Mouse (Mus musculus): Measurements from ENCODE around the gene Batf2. TPM values are rescaled to one million over a fixed set of nuclear protein-coding genes. Genes with fewer than 3 reads are reported as not detected.
A peak's percentile ranks its signal among the peaks of the same experiment; 100 is the strongest.

The Batf2 gene
- polyA plus RNA-seq, 1 experiment from 2014 or later = 1.1 TPM

GRCm38 (mm10) chr19:6144842-6145241 is 4.1 kb downstream of the Batf2 start:
- DNase-seq (no peak), ATAC-seq (no peak)
- H3K27ac ChIP-seq (ENCODE audit: low read depth) = no peak overlapping the region
- no peak overlapping the region for H3K4me3 ChIP-seq (ENCODE audit: low read depth, low read length)
- no peak for TF ChIP-seq EP300 (IDR thresholded peaks at IDR 0.05; ENCODE audit: low read depth)
- no peak for TF ChIP-seq CTCF (IDR thresholded peaks at IDR 0.05; ENCODE audit: low read depth)
- no peaks in the 10 kb centered on the region for H3K36me3 ChIP-seq (replicated peaks; ENCODE audit: insufficient read depth, low read length)
- no peaks in the 10 kb centered on the region for H3K9me3 ChIP-seq (ENCODE audit: low read length)
- H3K4me1 ChIP-seq (ENCODE audit: insufficient read depth) = peaks cover 6% of the 10 kb centered on the region
- H3K9ac ChIP-seq (replicated peaks) = no peak overlapping the region
- H3K4me2 ChIP-seq (ENCODE audit: low read depth, low read length) = no peak overlapping the region
- H3K27me3 ChIP-seq (ENCODE audit: insufficient read depth, low read length) = no peaks in the 10 kb centered on the region
- WGBS (ENCODE audit: insufficient replicate concordance) = 75% methylated on average over 5 of the region's 5 CpGs

- 75% methylated on average over 9 of the region's 9 CpGs for WGBS (ENCODE audit: insufficient replicate concordance)
- Histone ChIP-seq H3K27me3 (ENCODE audit: insufficient read depth, low read length) (no peaks in the 10 kb centered on the region), H3K4me3 (ENCODE audit: low read depth, low read length) (no peak overlapping the region), H3K9me3 (ENCODE audit: low read length) (no peaks in the 10 kb centered on the region), H3K4me2 (ENCODE audit: low read depth, low read length) (no peak overlapping the region), H3K27ac (ENCODE audit: low read depth) (no peak overlapping the region), H3K36me3 (replicated peaks; ENCODE audit: insufficient read depth, low read length) (no peaks in the 10 kb centered on the region), H3K4me1 (ENCODE audit: insufficient read depth) (0 out of 2 replicates have a peak, but pooled peaks cover 6% of the 10 kb centered on the region), H3K9ac (replicated peaks) (no peak overlapping the region)
- DNase-seq (no peak), ATAC-seq (no peak)
- TF ChIP-seq CTCF (IDR thresholded peaks at IDR 0.05; ENCODE audit: low read depth) (no peak), EP300 (IDR thresholded peaks at IDR 0.05; ENCODE audit: low read depth) (no peak)
Measured at GRCm38 (mm10) chr19:6155174-6155573, 14.4 kb downstream of the Batf2 start.

GRCm38 (mm10) chr19:6156372-6156771 is 15.6 kb downstream of the Batf2 start:
- WGBS (ENCODE audit: insufficient replicate concordance) = 53% methylated on average over 8 of the region's 8 CpGs

GRCm38 (mm10) chr19:6157220-6157619 is 16.4 kb downstream of the Batf2 start:
- peak; percentile 38; the same call in 1 of the 2 replicates for ATAC-seq
- 37% methylated on average over 6 of the region's 6 CpGs for WGBS (ENCODE audit: insufficient replicate concordance)
- no peaks in the 10 kb centered on the region for H3K36me3 ChIP-seq (replicated peaks; ENCODE audit: insufficient read depth, low read length)
- H3K9ac ChIP-seq (replicated peaks) = no peak overlapping the region
- H3K9me3 ChIP-seq (ENCODE audit: low read length) = no peaks in the 10 kb centered on the region
- H3K4me3 ChIP-seq (ENCODE audit: low read depth, low read length) = no peak overlapping the region
- H3K27ac ChIP-seq (ENCODE audit: low read depth) = no peak overlapping the region
- DNase-seq = no peak
- no peaks in the 10 kb centered on the region for H3K27me3 ChIP-seq (ENCODE audit: insufficient read depth, low read length)
- no peak for TF ChIP-seq CTCF (IDR thresholded peaks at IDR 0.05; ENCODE audit: low read depth)
- TF ChIP-seq EP300 (IDR thresholded peaks at IDR 0.05; ENCODE audit: low read depth) = no peak
- H3K4me1 ChIP-seq (ENCODE audit: insufficient read depth) = 0 out of 2 replicates have a peak, but pooled peaks cover 6% of the 10 kb centered on the region
- H3K4me2 ChIP-seq (ENCODE audit: low read depth, low read length) = no peak overlapping the region

More at GRCm38 (mm10) chr19:6156372-6156771, 15.6 kb downstream of the Batf2 start:
- Histone ChIP-seq H3K27ac (ENCODE audit: low read depth) (no peak overlapping the region), H3K4me1 (ENCODE audit: insufficient read depth) (0 out of 2 replicates have a peak, but pooled peaks cover 6% of the 10 kb centered on the region), H3K9me3 (ENCODE audit: low read length) (no peaks in the 10 kb centered on the region), H3K36me3 (replicated peaks; ENCODE audit: insufficient read depth, low read length) (no peaks in the 10 kb centered on the region), H3K27me3 (ENCODE audit: insufficient read depth, low read length) (no peaks in the 10 kb centered on the region), H3K9ac (replicated peaks) (no peak overlapping the region), H3K4me3 (ENCODE audit: low read depth, low read length) (no peak overlapping the region), H3K4me2 (ENCODE audit: low read depth, low read length) (no peak overlapping the region)
- TF ChIP-seq EP300 (IDR thresholded peaks at IDR 0.05; ENCODE audit: low read depth) (no peak), CTCF (IDR thresholded peaks at IDR 0.05; ENCODE audit: low read depth) (peak; percentile 43)
- no peak for DNase-seq
- ATAC-seq = no peak

- ATAC-seq (peak; percentile 21; the same call in 1 of the 2 replicates), DNase-seq (peak; percentile 27)
- no peaks in the 10 kb centered on the region for H3K9me3 ChIP-seq (ENCODE audit: low read length)
- no peaks in the 10 kb centered on the region for H3K27me3 ChIP-seq (ENCODE audit: insufficient read depth, low read length)
- H3K4me3 ChIP-seq (ENCODE audit: low read depth, low read length) = no peak overlapping the region
- H3K9ac ChIP-seq (replicated peaks) = no peak overlapping the region
- peak overlapping the region; percentile 40 for H3K4me2 ChIP-seq (ENCODE audit: low read depth, low read length)
- H3K36me3 ChIP-seq (replicated peaks; ENCODE audit: insufficient read depth, low read length) = no peaks in the 10 kb centered on the region
- H3K4me1 ChIP-seq (ENCODE audit: insufficient read depth) = no peaks in the 10 kb centered on the region
- no peak for TF ChIP-seq CTCF (IDR thresholded peaks at IDR 0.05; ENCODE audit: low read depth)
- no peak for TF ChIP-seq EP300 (IDR thresholded peaks at IDR 0.05; ENCODE audit: low read depth)
- H3K27ac ChIP-seq (ENCODE audit: low read depth) = no peak overlapping the region
- WGBS (ENCODE audit: insufficient replicate concordance) = 57% methylated on average over 10 of the region's 10 CpGs
Measured at GRCm38 (mm10) chr19:6163872-6164547, 23.2 kb downstream of the Batf2 start.

GRCm38 (mm10) chr19:6166750-6167149 is 26.0 kb downstream of the Batf2 start:
- Histone ChIP-seq H3K27me3 (ENCODE audit: insufficient read depth, low read length) (no peaks in the 10 kb centered on the region), H3K9ac (replicated peaks) (no peak overlapping the region), H3K4me3 (ENCODE audit: low read depth, low read length) (no peak overlapping the region), H3K9me3 (ENCODE audit: low read length) (no peaks in the 10 kb centered on the region), H3K36me3 (replicated peaks; ENCODE audit: insufficient read depth, low read length) (no peaks in the 10 kb centered on the region), H3K4me1 (ENCODE audit: insufficient read depth) (no peaks in the 10 kb centered on the region), H3K4me2 (ENCODE audit: low read depth, low read length) (no peak overlapping the region), H3K27ac (ENCODE audit: low read depth) (no peak overlapping the region)
- ATAC-seq (no peak), DNase-seq (no peak)
- TF ChIP-seq EP300 (IDR thresholded peaks at IDR 0.05; ENCODE audit: low read depth) = no peak
- TF ChIP-seq CTCF (IDR thresholded peaks at IDR 0.05; ENCODE audit: low read depth) = peak; percentile 18; the same call in 1 of the 2 replicates
- WGBS (ENCODE audit: insufficient replicate concordance) = 78% methylated on average over 4 of the region's 4 CpGs

Measured in liver, postnatal 0 days (tissue).